Mouse (Mus musculus): ENCODE results near the gene Itm2b. TPM values are rescaled to one million over a fixed set of nuclear protein-coding genes. Genes with fewer than 3 reads are reported as not detected.

Gene Itm2b
- polyA plus RNA-seq, 1 experiment from 2014 or later = 761 TPM

GRCm38 (mm10) chr14:73374315-73374890, 10.7 kb downstream of the Itm2b start:
- WGBS = 72% methylated on average over 11 of the region's 11 CpGs
- Histone ChIP-seq H3K27me3 (ENCODE audit: control insufficient read depth, insufficient read depth, low read length) (no peaks in the 10 kb centered on the region), H3K4me2 (replicated peaks) (no peak overlapping the region), H3K36me3 (replicated peaks; ENCODE audit: control insufficient read depth, insufficient read depth) (peaks cover 36% of the 10 kb centered on the region), H3K27ac (no peak overlapping the region), H3K9ac (no peak overlapping the region), H3K9me3 (ENCODE audit: control insufficient read depth, low read length) (no peaks in the 10 kb centered on the region), H3K4me3 (replicated peaks; ENCODE audit: low read length) (no peak overlapping the region), H3K4me1 (replicated peaks; ENCODE audit: control insufficient read depth, insufficient read depth, low read length) (peaks cover 22% of the 10 kb centered on the region)
- ATAC-seq (ENCODE audit: low FRiP score) (no peak), DNase-seq (ENCODE audit: low spot score) (no peak)

GRCm38 (mm10) chr14:73373606-73374005, 11.5 kb downstream of the Itm2b start:
- Histone ChIP-seq H3K36me3 (replicated peaks; ENCODE audit: control insufficient read depth, insufficient read depth) (peaks cover 28% of the 10 kb centered on the region), H3K9ac (no peak overlapping the region), H3K4me3 (replicated peaks; ENCODE audit: low read length) (no peak overlapping the region), H3K9me3 (ENCODE audit: control insufficient read depth, low read length) (no peaks in the 10 kb centered on the region), H3K4me2 (replicated peaks) (no peak overlapping the region), H3K27ac (no peak overlapping the region), H3K4me1 (replicated peaks; ENCODE audit: control insufficient read depth, insufficient read depth, low read length) (peaks cover 22% of the 10 kb centered on the region), H3K27me3 (ENCODE audit: control insufficient read depth, insufficient read depth, low read length) (no peaks in the 10 kb centered on the region)
- ATAC-seq (ENCODE audit: low FRiP score) (no peak), DNase-seq (ENCODE audit: low spot score) (no peak)
- WGBS = 90% methylated on average over 8 of the region's 8 CpGs

- no peak overlapping the region for H3K27ac ChIP-seq
- 91% methylated on average over 4 of the region's 4 CpGs for WGBS
These were observed 12.1 kb downstream of the Itm2b start for GRCm38 (mm10) chr14:73372990-73373389.

GRCm38 (mm10) chr14:73371577-73371976, 13.5 kb downstream of the Itm2b start:
- H3K4me2 ChIP-seq (replicated peaks) = no peak overlapping the region
- DNase-seq (ENCODE audit: low spot score) (no peak), ATAC-seq (ENCODE audit: low FRiP score) (no peak)
- H3K4me1 ChIP-seq (replicated peaks; ENCODE audit: control insufficient read depth, insufficient read depth, low read length) = peaks cover 22% of the 10 kb centered on the region
- H3K9me3 ChIP-seq (ENCODE audit: control insufficient read depth, low read length) = no peaks in the 10 kb centered on the region
- WGBS = 91% methylated on average over 4 of the region's 4 CpGs
- H3K27me3 ChIP-seq (ENCODE audit: control insufficient read depth, insufficient read depth, low read length) = no peaks in the 10 kb centered on the region
- peaks cover 34% of the 10 kb centered on the region for H3K36me3 ChIP-seq (replicated peaks; ENCODE audit: control insufficient read depth, insufficient read depth)
- no peak overlapping the region for H3K9ac ChIP-seq
- H3K4me3 ChIP-seq (replicated peaks; ENCODE audit: low read length) = no peak overlapping the region
- H3K27ac ChIP-seq = no peak overlapping the region

More at GRCm38 (mm10) chr14:73372990-73373389, 12.1 kb downstream of the Itm2b start:
- Histone ChIP-seq H3K36me3 (replicated peaks; ENCODE audit: control insufficient read depth, insufficient read depth) (peaks cover 28% of the 10 kb centered on the region), H3K9me3 (ENCODE audit: control insufficient read depth, low read length) (no peaks in the 10 kb centered on the region), H3K9ac (no peak overlapping the region), H3K4me1 (replicated peaks; ENCODE audit: control insufficient read depth, insufficient read depth, low read length) (peaks cover 22% of the 10 kb centered on the region), H3K27me3 (ENCODE audit: control insufficient read depth, insufficient read depth, low read length) (no peaks in the 10 kb centered on the region), H3K4me2 (replicated peaks) (no peak overlapping the region), H3K4me3 (replicated peaks; ENCODE audit: low read length) (no peak overlapping the region)
- no peak for ATAC-seq (ENCODE audit: low FRiP score)
- no peak for DNase-seq (ENCODE audit: low spot score)

GRCm38 (mm10) chr14:73370695-73371372, 14.3 kb downstream of the Itm2b start:
- Histone ChIP-seq H3K9ac (no peak overlapping the region), H3K36me3 (replicated peaks; ENCODE audit: control insufficient read depth, insufficient read depth) (peaks cover 42% of the 10 kb centered on the region), H3K27ac (no peak overlapping the region), H3K27me3 (ENCODE audit: control insufficient read depth, insufficient read depth, low read length) (no peaks in the 10 kb centered on the region), H3K9me3 (ENCODE audit: control insufficient read depth, low read length) (no peaks in the 10 kb centered on the region), H3K4me2 (replicated peaks) (no peak overlapping the region), H3K4me3 (replicated peaks; ENCODE audit: low read length) (no peak overlapping the region), H3K4me1 (replicated peaks; ENCODE audit: control insufficient read depth, insufficient read depth, low read length) (peaks cover 22% of the 10 kb centered on the region)
- DNase-seq (ENCODE audit: low spot score) = no peak
- ATAC-seq (ENCODE audit: low FRiP score) = no peak
- 93% methylated on average over 23 of the region's 23 CpGs for WGBS

- no peak for DNase-seq (ENCODE audit: low spot score)
- H3K36me3 ChIP-seq (replicated peaks; ENCODE audit: control insufficient read depth, insufficient read depth) = peaks cover 48% of the 10 kb centered on the region
- H3K4me1 ChIP-seq (replicated peaks; ENCODE audit: control insufficient read depth, insufficient read depth, low read length) = peaks cover 22% of the 10 kb centered on the region
- ATAC-seq (ENCODE audit: low FRiP score) = no peak
- no peaks in the 10 kb centered on the region for H3K27me3 ChIP-seq (ENCODE audit: control insufficient read depth, insufficient read depth, low read length)
- no peaks in the 10 kb centered on the region for H3K9me3 ChIP-seq (ENCODE audit: control insufficient read depth, low read length)
- H3K9ac ChIP-seq = no peak overlapping the region
- H3K4me2 ChIP-seq (replicated peaks) = no peak overlapping the region
- H3K4me3 ChIP-seq (replicated peaks; ENCODE audit: low read length) = no peak overlapping the region
- 87% methylated on average over 11 of the region's 11 CpGs for WGBS
- no peak overlapping the region for H3K27ac ChIP-seq
These were observed 14.9 kb downstream of the Itm2b start for GRCm38 (mm10) chr14:73370078-73370670.

GRCm38 (mm10) chr14:73369634-73370033, 15.5 kb downstream of the Itm2b start:
- no peak overlapping the region for H3K27ac ChIP-seq
- DNase-seq (ENCODE audit: low spot score) = no peak
- 76% methylated on average over 4 of the region's 4 CpGs for WGBS
- no peak overlapping the region for H3K9ac ChIP-seq
- peaks cover 18% of the 10 kb centered on the region for H3K4me1 ChIP-seq (replicated peaks; ENCODE audit: control insufficient read depth, insufficient read depth, low read length)
- no peaks in the 10 kb centered on the region for H3K27me3 ChIP-seq (ENCODE audit: control insufficient read depth, insufficient read depth, low read length)
- peaks cover 54% of the 10 kb centered on the region for H3K36me3 ChIP-seq (replicated peaks; ENCODE audit: control insufficient read depth, insufficient read depth)
- H3K4me2 ChIP-seq (replicated peaks) = no peak overlapping the region
- ATAC-seq (ENCODE audit: low FRiP score) = no peak
- H3K4me3 ChIP-seq (replicated peaks; ENCODE audit: low read length) = no peak overlapping the region
- H3K9me3 ChIP-seq (ENCODE audit: control insufficient read depth, low read length) = no peaks in the 10 kb centered on the region

- peaks cover 60% of the 10 kb centered on the region for H3K36me3 ChIP-seq (replicated peaks; ENCODE audit: control insufficient read depth, insufficient read depth)
- H3K9me3 ChIP-seq (ENCODE audit: control insufficient read depth, low read length) = no peaks in the 10 kb centered on the region
- no peak overlapping the region for H3K27ac ChIP-seq
- no peak overlapping the region for H3K4me2 ChIP-seq (replicated peaks)
- DNase-seq (ENCODE audit: low spot score) = no peak
- H3K4me3 ChIP-seq (replicated peaks; ENCODE audit: low read length) = no peak overlapping the region
- no peak for ATAC-seq (ENCODE audit: low FRiP score)
- peaks cover 12% of the 10 kb centered on the region; the same call in 1 of the 2 replicates for H3K4me1 ChIP-seq (replicated peaks; ENCODE audit: control insufficient read depth, insufficient read depth, low read length)
- no peaks in the 10 kb centered on the region for H3K27me3 ChIP-seq (ENCODE audit: control insufficient read depth, insufficient read depth, low read length)
- 92% methylated on average over 13 of the region's 13 CpGs for WGBS
- H3K9ac ChIP-seq = no peak overlapping the region
These were observed 16.1 kb downstream of the Itm2b start for GRCm38 (mm10) chr14:73368966-73369365.

GRCm38 (mm10) chr14:73368221-73368620, 16.9 kb downstream of the Itm2b start:
- H3K9ac ChIP-seq = no peak overlapping the region
- H3K27ac ChIP-seq = no peak overlapping the region
- H3K9me3 ChIP-seq (ENCODE audit: control insufficient read depth, low read length) = no peaks in the 10 kb centered on the region
- 96% methylated on average over 13 of the region's 13 CpGs for WGBS
- no peak overlapping the region for H3K4me3 ChIP-seq (replicated peaks; ENCODE audit: low read length)
- no peaks in the 10 kb centered on the region for H3K27me3 ChIP-seq (ENCODE audit: control insufficient read depth, insufficient read depth, low read length)
- ATAC-seq (ENCODE audit: low FRiP score) = no peak
- no peak overlapping the region for H3K4me2 ChIP-seq (replicated peaks)
- H3K36me3 ChIP-seq (replicated peaks; ENCODE audit: control insufficient read depth, insufficient read depth) = peaks cover 68% of the 10 kb centered on the region
- DNase-seq (ENCODE audit: low spot score) = no peak
- 0 out of 2 replicates have a peak, but pooled peaks cover 11% of the 10 kb centered on the region for H3K4me1 ChIP-seq (replicated peaks; ENCODE audit: control insufficient read depth, insufficient read depth, low read length)
